Mouse (Mus musculus): ENCODE measurements around the gene Dap. TPM values are rescaled to one million over a fixed set of nuclear protein-coding genes. Genes with fewer than 3 reads are reported as not detected.

Gene Dap
- polyA plus RNA-seq, 1 experiment from 2014 or later = 45.0 TPM

DNA sequence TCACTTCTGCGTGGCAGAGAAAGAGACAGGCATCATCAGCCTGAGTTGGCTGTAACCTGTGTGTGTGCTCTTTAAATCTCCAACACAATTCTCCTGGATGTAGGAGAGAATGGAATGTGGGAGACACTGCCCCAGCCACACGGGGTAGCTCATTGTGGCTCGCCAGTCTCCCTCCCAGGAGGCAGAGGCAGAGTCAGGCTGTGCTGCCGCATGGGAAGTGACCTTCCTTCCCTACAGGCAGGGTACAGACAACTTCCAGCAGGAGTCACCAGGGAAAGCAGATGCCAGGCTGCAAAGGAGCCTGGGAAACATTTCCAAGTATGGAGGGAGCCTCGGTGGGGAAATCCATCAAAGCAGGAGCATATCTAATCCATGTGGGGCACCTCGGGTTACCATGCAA lies 81.1 kb downstream of the Dap start:
- WGBS (ENCODE audit: insufficient replicate concordance) = 47% methylated on average over 6 of the region's 6 CpGs
- H3K4me3 ChIP-seq (replicated peaks) = no peak overlapping the region
- H3K4me2 ChIP-seq = no peak overlapping the region
- no peak overlapping the region for H3K9ac ChIP-seq
- ATAC-seq (ENCODE audit: insufficient read depth) = no peak
- no peak overlapping the region for H3K27ac ChIP-seq (replicated peaks)
- no peaks in the 10 kb centered on the region for H3K36me3 ChIP-seq (replicated peaks)
- no peaks in the 10 kb centered on the region for H3K4me1 ChIP-seq (replicated peaks)
- H3K9me3 ChIP-seq (replicated peaks) = no peaks in the 10 kb centered on the region
- no peaks in the 10 kb centered on the region for H3K27me3 ChIP-seq

GRCm38 (mm10) chr15:31306726-31307125 lies 82.6 kb downstream of the Dap start:
- no peaks in the 10 kb centered on the region for H3K36me3 ChIP-seq (replicated peaks)
- H3K4me1 ChIP-seq (replicated peaks) = no peaks in the 10 kb centered on the region
- no peak overlapping the region for H3K27ac ChIP-seq (replicated peaks)
- H3K9ac ChIP-seq = no peak overlapping the region
- H3K4me2 ChIP-seq = no peak overlapping the region
- WGBS (ENCODE audit: insufficient replicate concordance) = 83% methylated on average over 4 of the region's 4 CpGs
- H3K4me3 ChIP-seq (replicated peaks) = no peak overlapping the region
- no peaks in the 10 kb centered on the region for H3K27me3 ChIP-seq
- no peak for ATAC-seq (ENCODE audit: insufficient read depth)
- H3K9me3 ChIP-seq (replicated peaks) = no peaks in the 10 kb centered on the region

DNA sequence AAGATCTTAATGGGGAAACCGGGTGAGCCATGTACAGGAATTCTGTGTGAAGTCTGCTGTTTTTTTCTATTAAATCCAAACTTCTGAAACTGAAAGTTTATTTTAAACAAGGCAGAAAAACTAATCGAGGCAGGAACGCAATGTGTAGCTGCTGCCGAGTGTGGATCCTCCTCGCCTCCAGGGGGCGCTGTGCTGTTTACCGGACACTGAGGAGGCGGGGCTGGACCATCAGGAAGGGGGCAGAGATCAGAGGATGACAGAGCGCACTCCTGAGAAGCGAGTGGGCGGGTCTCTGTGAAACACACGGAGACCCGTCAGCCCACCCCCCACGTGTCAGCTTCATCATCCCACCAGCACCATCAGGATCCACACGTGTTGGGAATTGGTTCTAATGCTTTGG lies 85.4 kb downstream of the Dap start:
- Histone ChIP-seq H3K27ac (replicated peaks) (no peak overlapping the region), H3K4me2 (no peak overlapping the region), H3K4me1 (replicated peaks) (no peaks in the 10 kb centered on the region), H3K4me3 (replicated peaks) (no peak overlapping the region), H3K36me3 (replicated peaks) (no peaks in the 10 kb centered on the region), H3K27me3 (no peaks in the 10 kb centered on the region), H3K9ac (no peak overlapping the region), H3K9me3 (replicated peaks) (no peaks in the 10 kb centered on the region)
- no peak for ATAC-seq (ENCODE audit: insufficient read depth)
- 60% methylated on average over 15 of the region's 15 CpGs for WGBS (ENCODE audit: insufficient replicate concordance)

- no peaks in the 10 kb centered on the region for H3K9me3 ChIP-seq (replicated peaks)
- no peaks in the 10 kb centered on the region for H3K27me3 ChIP-seq
- H3K9ac ChIP-seq = no peak overlapping the region
- no peak for ATAC-seq (ENCODE audit: insufficient read depth)
- H3K4me3 ChIP-seq (replicated peaks) = no peak overlapping the region
- H3K27ac ChIP-seq (replicated peaks) = no peak overlapping the region
- H3K4me1 ChIP-seq (replicated peaks) = no peaks in the 10 kb centered on the region
- H3K4me2 ChIP-seq = no peak overlapping the region
- no peaks in the 10 kb centered on the region for H3K36me3 ChIP-seq (replicated peaks)
- 53% methylated on average over 2 of the region's 2 CpGs for WGBS (ENCODE audit: insufficient replicate concordance)
These were observed 87.9 kb downstream of the Dap start for GRCm38 (mm10) chr15:31312001-31312400.

GRCm38 (mm10) chr15:31315630-31316231 lies 91.6 kb downstream of the Dap start:
- Histone ChIP-seq H3K36me3 (replicated peaks) (no peaks in the 10 kb centered on the region), H3K9ac (no peak overlapping the region), H3K9me3 (replicated peaks) (no peaks in the 10 kb centered on the region), H3K4me2 (no peak overlapping the region), H3K27me3 (no peaks in the 10 kb centered on the region), H3K4me1 (replicated peaks) (no peaks in the 10 kb centered on the region), H3K27ac (replicated peaks) (no peak overlapping the region), H3K4me3 (replicated peaks) (no peak overlapping the region)
- no peak for ATAC-seq (ENCODE audit: insufficient read depth)
- WGBS (ENCODE audit: insufficient replicate concordance) = 9% methylated on average over 5 of the region's 5 CpGs

- no peak overlapping the region for H3K27ac ChIP-seq (replicated peaks)
- WGBS (ENCODE audit: insufficient replicate concordance) = 59% methylated on average over 3 of the region's 3 CpGs
- no peak for ATAC-seq (ENCODE audit: insufficient read depth)
These were observed 93.1 kb downstream of the Dap start for GRCm38 (mm10) chr15:31317056-31317805.

DNA sequence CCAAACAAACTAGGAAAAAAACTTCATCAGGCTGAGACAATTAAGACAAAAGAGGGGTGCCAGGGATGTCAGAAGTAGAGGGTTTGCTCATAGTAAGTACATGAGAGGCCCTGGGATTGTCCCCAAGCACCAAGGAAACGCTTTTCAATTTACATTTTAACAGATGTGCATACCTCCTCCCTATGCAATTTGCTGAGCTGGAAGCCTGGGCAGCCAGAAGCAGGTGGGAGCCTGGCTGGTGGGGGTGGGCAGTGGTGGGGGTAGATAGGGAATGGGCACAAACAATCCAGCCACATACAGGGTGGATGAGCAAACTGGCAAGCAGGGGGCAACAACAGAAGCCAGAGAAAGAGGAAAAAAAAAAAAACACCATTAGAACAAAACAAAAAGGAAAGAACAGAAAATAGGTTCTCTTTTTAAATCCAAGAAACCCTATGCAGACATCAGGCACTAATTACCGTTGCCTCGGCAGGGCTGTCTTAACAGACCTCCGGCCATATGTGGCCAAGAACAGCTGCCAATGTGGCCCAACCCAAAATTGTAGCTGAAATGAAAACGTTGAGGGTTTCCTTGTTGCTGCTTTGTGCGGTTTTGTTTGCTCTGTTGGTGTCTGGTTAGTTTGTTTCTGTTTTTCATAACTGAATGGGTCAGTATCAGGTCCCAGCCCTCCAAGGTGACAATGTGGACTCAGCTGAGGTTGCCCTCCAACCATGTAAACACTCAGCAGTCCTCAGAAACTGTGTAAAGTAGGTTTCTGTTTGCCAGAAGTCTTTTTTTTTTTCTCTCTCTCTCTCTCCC lies 94.2 kb downstream of the Dap start:
- Histone ChIP-seq H3K36me3 (replicated peaks) (no peaks in the 10 kb centered on the region), H3K9ac (no peak overlapping the region), H3K27ac (replicated peaks) (no peak overlapping the region), H3K9me3 (replicated peaks) (no peaks in the 10 kb centered on the region), H3K4me2 (no peak overlapping the region), H3K27me3 (no peaks in the 10 kb centered on the region), H3K4me1 (replicated peaks) (no peaks in the 10 kb centered on the region), H3K4me3 (replicated peaks) (no peak overlapping the region)
- 40% methylated on average over 6 of the region's 6 CpGs for WGBS (ENCODE audit: insufficient replicate concordance)
- no peak for ATAC-seq (ENCODE audit: insufficient read depth)

More at GRCm38 (mm10) chr15:31317056-31317805, 93.1 kb downstream of the Dap start:
- Histone ChIP-seq H3K4me3 (replicated peaks) (no peak overlapping the region), H3K4me1 (replicated peaks) (no peaks in the 10 kb centered on the region), H3K36me3 (replicated peaks) (no peaks in the 10 kb centered on the region), H3K27me3 (no peaks in the 10 kb centered on the region), H3K4me2 (no peak overlapping the region), H3K9ac (no peak overlapping the region), H3K9me3 (replicated peaks) (no peaks in the 10 kb centered on the region)

DNA sequence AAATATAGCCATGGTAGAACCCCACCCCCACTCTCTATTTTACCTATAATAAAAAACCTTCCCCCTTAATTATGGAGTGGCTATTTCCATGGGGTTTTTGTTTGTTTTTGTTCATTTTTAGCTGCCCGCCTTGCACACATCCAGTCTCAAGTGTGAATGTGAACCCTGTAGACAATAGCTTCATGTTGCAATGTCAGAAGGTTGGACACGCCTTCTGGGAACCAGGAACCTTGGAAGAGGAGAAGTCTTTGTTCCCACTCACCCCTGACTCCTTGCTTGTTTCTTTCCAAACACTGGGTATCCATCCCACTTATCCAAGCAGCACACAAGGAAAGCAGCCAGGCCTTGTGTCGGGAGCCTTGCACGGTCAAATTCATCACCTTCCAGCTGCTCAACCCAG lies 94.9 kb downstream of the Dap start:
- Histone ChIP-seq H3K4me2 (no peak overlapping the region), H3K27me3 (no peaks in the 10 kb centered on the region), H3K4me3 (replicated peaks) (no peak overlapping the region), H3K9me3 (replicated peaks) (no peaks in the 10 kb centered on the region), H3K9ac (no peak overlapping the region), H3K27ac (replicated peaks) (no peak overlapping the region), H3K36me3 (replicated peaks) (no peaks in the 10 kb centered on the region), H3K4me1 (replicated peaks) (no peaks in the 10 kb centered on the region)
- no peak for ATAC-seq (ENCODE audit: insufficient read depth)
- WGBS (ENCODE audit: insufficient replicate concordance) = 58% methylated on average over 4 of the region's 4 CpGs

GRCm38 (mm10) chr15:31320598-31321377 lies 96.7 kb downstream of the Dap start:
- Histone ChIP-seq H3K27me3 (no peaks in the 10 kb centered on the region), H3K9ac (no peak overlapping the region), H3K36me3 (replicated peaks) (no peaks in the 10 kb centered on the region), H3K4me3 (replicated peaks) (no peak overlapping the region), H3K27ac (replicated peaks) (no peak overlapping the region), H3K4me2 (no peak overlapping the region), H3K9me3 (replicated peaks) (no peaks in the 10 kb centered on the region), H3K4me1 (replicated peaks) (no peaks in the 10 kb centered on the region)
- WGBS (ENCODE audit: insufficient replicate concordance) = 68% methylated on average over 12 of the region's 12 CpGs
- no peak for ATAC-seq (ENCODE audit: insufficient read depth)

GRCm38 (mm10) chr15:31323684-31324083 lies 99.6 kb downstream of the Dap start:
- Histone ChIP-seq H3K9me3 (replicated peaks) (no peaks in the 10 kb centered on the region), H3K27ac (replicated peaks) (no peak overlapping the region), H3K4me1 (replicated peaks) (no peaks in the 10 kb centered on the region), H3K4me2 (no peak overlapping the region), H3K36me3 (replicated peaks) (no peaks in the 10 kb centered on the region), H3K27me3 (no peaks in the 10 kb centered on the region), H3K4me3 (replicated peaks) (no peak overlapping the region), H3K9ac (no peak overlapping the region)
- ATAC-seq (ENCODE audit: insufficient read depth) = no peak
- WGBS (ENCODE audit: insufficient replicate concordance) = 50% methylated on average over 4 of the region's 4 CpGs
